Mouse (Mus musculus): ENCODE measurements around the gene Cdk5rap3. TPM values are rescaled to one million over a fixed set of nuclear protein-coding genes. Genes with fewer than 3 reads are reported as not detected.

The Cdk5rap3 gene
- polyA plus RNA-seq (2015; fragmentation: Nextera tagmentation; extraction: Ambion mirVana) = 102 and 104 TPM in 2 replicates

DNA sequence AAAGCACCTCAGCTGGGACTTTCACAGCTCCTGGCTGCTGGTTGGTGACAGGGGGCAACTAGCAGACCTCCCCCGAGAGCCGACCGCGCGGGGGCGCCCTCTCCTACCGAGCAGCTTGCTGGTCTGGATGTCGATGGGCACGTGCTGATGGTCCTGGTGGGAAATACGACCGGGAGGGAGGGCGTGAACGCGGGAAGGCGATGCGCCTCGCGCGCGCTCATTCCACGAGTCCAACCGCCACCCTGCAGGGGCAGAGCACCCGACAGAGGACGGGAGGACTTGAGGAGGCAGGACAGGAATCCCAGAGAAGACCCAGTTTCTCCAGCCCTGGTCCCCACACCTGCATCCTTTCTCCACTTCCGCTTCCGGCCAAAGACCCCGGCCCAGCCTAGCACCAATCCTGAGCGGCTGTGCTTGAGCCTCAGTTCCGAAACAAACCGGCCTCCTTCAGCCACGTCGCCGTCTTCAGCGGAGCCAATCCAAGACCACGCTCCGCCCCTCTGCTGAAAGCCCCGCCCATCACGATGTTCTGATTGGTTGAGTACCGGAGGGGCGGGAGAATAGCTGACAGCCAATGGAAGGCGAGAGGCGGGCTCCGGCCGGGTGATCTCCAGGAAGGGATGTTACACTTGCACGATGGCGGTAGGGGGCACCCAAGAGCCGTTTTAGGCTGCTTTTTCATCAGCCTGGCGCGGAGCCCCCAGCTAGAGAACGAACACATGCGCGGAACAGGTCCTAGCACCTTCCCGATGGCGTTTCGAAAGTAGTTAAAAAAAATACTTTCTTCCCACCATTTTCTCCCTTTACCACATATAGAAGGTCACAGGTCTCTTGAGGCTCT lies at the start of gene Cdk5rap3:
Gene Cdk5rap3, minus strand, starts transcription at position 453 of the 841 bp plus-strand sequence.
- under 1% methylated on average over 55 of the region's 55 CpGs for WGBS
- Histone ChIP-seq H3K9ac (peak within 1 kb of the TSS; percentile 78), H3K27me3 (no peaks in the 10 kb centered on the region; the same call in 1 of the 2 replicates), H3K27ac (peak within 1 kb of the TSS; percentile 69), H3K4me2 (peak within 1 kb of the TSS; percentile 99), H3K4me3 (peak within 1 kb of the TSS; percentile 78), H3K4me1 (peaks cover 20% of the 10 kb centered on the region), H3K36me3 (ENCODE audit: poor library complexity, severe bottlenecking) (peaks cover 18% of the 10 kb centered on the region), H3K9me3 (replicated peaks) (no peaks in the 10 kb centered on the region)
- ATAC-seq = peak; percentile 98

DNA sequence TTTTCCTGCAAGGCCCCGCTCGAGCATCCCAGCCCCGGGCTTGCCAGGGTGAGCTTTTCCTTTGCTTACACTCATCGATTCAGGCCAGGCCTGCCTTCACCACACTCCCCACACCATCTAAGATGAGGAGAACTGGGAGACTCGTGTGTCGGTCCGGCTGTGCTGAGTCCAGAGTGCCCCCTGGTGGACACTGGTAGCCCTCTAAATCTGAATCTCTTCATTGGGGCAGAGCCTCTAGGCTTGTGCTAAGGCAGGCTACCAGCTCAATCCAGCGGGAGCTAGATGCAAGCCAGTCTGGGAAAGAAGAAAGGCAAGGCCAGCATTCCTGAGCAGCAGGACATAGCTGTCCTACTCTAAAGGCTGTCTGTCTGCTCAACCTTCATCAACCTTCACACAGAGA lies 47.3 kb upstream of the Cdk5rap3 start:
- peaks cover 43% of the 10 kb centered on the region for H3K36me3 ChIP-seq (ENCODE audit: poor library complexity, severe bottlenecking)
- H3K4me2 ChIP-seq = no peak overlapping the region
- no peak overlapping the region for H3K4me3 ChIP-seq
- 13% methylated on average over 8 of the region's 8 CpGs for WGBS
- peak; percentile 57; the same call in 1 of the 2 replicates for ATAC-seq
- no peaks in the 10 kb centered on the region for H3K9me3 ChIP-seq (replicated peaks)
- no peaks in the 10 kb centered on the region for H3K4me1 ChIP-seq
- no peak overlapping the region for H3K9ac ChIP-seq
- H3K27me3 ChIP-seq = no peaks in the 10 kb centered on the region
- no peak overlapping the region for H3K27ac ChIP-seq

DNA sequence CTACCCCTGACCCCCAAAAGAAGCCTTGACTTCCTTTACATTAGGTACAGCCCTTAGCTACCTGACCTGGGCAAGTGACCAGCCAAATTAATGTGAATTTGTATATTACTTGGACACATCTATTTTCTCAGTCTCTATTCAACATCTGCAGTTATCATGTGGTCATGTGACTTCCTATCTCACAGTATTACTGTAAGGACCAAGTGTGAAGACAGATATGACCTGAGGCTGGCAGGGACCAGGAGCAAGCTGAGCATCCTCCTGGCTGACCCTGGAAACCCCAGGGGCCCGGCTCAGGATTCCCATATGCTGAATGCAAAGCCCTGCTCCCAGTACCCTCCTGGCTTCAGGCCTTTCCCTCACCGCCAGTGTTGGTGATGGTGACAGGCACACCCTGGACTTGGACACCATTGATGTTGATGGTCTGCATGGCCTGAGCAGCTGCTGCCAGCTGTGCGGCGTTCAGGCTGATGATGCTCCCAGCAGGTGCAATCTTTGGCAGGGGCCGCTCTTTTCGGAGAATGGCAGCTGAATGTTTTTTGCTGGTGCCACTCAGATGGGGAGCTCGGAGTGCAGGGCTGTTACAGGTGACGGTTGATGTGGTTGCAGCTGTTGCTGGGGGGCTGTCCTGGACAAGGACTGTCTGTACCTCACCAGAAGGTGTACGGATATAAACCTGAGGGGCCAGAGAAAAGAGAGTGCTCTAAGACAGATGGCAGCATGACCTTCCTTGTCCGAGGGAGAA lies 40.9 kb upstream of the Cdk5rap3 start:
- no peak overlapping the region for H3K4me2 ChIP-seq
- 95% methylated on average over 10 of the region's 10 CpGs for WGBS
- no peak for ATAC-seq
- no peaks in the 10 kb centered on the region for H3K4me1 ChIP-seq
- no peaks in the 10 kb centered on the region for H3K27me3 ChIP-seq
- no peak overlapping the region for H3K9ac ChIP-seq
- no peak overlapping the region for H3K4me3 ChIP-seq
- peaks cover 93% of the 10 kb centered on the region for H3K36me3 ChIP-seq (ENCODE audit: poor library complexity, severe bottlenecking)
- H3K27ac ChIP-seq = no peak overlapping the region
- no peaks in the 10 kb centered on the region for H3K9me3 ChIP-seq (replicated peaks)

DNA sequence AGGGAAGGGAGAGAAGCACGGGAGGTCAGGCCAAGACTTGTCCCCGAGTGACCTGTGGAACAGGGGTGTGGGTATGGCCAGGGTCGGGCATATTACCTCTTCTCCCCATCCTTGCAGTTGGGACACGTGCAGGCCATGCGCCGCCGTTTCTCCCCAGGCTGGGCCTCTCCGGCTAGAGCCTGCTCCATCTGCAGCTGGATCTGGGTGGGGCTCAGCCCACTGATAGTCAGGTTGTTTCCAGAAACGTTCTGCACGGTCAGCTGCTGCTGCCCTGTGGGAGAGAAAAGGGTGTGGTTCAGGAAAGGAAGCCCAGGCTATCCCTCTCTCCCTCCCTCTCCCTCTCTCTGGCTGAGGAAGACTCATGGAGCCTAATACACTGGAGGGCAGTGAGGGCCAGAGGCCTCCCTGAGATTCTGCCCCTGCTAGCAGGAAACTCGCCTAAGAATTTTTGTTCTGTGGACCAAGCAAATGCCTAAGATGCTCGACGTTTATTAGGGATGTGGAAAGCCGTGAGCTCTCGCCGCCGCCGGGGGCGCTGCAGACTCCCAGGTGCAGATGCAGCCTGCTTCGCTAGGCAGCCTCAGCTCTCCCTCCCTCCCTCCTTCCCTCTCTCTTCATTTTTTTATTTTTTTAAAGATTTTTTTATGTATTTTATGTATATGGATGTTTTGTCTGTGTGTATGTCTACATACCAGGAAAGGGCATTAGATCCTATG lies 39.9 kb upstream of the Cdk5rap3 start:
- Histone ChIP-seq H3K4me1 (no peaks in the 10 kb centered on the region), H3K36me3 (ENCODE audit: poor library complexity, severe bottlenecking) (peaks cover 93% of the 10 kb centered on the region), H3K4me3 (no peak overlapping the region), H3K27me3 (no peaks in the 10 kb centered on the region), H3K27ac (no peak overlapping the region), H3K4me2 (no peak overlapping the region), H3K9ac (no peak overlapping the region), H3K9me3 (replicated peaks) (no peaks in the 10 kb centered on the region)
- 59% methylated on average over 20 of the region's 20 CpGs for WGBS
- no peak for ATAC-seq

DNA sequence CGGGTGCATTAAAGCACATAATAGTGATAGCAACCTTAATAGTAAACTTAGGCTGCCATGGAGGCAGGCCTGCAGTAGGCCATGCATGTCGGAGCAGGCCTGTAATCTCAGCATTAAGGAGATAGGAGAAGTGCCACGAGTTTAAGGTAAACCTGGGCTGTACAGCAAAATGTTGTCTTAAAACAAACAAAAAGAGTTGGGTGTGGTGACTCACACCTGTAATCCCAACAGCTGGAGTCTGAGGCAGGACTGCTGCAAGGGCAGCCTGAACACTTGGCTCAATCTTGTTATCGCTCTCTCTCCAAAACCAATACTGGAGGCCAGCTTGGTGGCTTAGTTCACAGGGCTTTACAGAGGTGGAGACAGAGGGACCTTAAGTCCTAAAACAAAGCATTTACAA lies 38.8 kb upstream of the Cdk5rap3 start:
- H3K36me3 ChIP-seq (ENCODE audit: poor library complexity, severe bottlenecking) = peaks cover 89% of the 10 kb centered on the region
- ATAC-seq = no peak
- H3K4me2 ChIP-seq = no peak overlapping the region
- no peak overlapping the region for H3K27ac ChIP-seq
- no peaks in the 10 kb centered on the region for H3K4me1 ChIP-seq
- no peak overlapping the region for H3K4me3 ChIP-seq
- no peaks in the 10 kb centered on the region for H3K27me3 ChIP-seq
- no peaks in the 10 kb centered on the region for H3K9me3 ChIP-seq (replicated peaks)
- no peak overlapping the region for H3K9ac ChIP-seq
- WGBS = 96% methylated on average over 4 of the region's 4 CpGs

DNA sequence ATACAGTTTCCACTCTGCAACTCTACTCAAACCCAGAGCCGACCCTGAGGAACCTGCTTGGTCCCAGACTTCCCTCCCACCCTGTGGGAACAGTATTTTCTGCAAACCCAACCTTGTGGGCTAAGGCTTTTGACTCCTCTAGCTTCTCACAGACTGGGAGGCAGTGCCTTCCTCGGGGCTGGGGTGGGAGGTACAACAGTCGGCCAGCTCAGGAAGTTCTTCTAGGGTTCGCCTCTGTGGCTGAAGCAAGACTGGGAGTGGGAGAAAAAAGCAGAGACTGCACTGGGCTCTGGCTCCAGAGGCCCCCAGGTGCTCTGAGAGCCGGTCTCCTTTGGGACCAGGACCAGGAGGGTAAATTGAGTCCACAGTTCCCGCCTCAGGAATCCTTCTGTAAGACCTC lies 36.6 kb upstream of the Cdk5rap3 start:
- H3K36me3 ChIP-seq (ENCODE audit: poor library complexity, severe bottlenecking) = peaks cover 77% of the 10 kb centered on the region
- H3K27me3 ChIP-seq = no peaks in the 10 kb centered on the region
- WGBS = 87% methylated on average over 6 of the region's 6 CpGs
- H3K9ac ChIP-seq = no peak overlapping the region
- no peaks in the 10 kb centered on the region for H3K9me3 ChIP-seq (replicated peaks)
- no peaks in the 10 kb centered on the region for H3K4me1 ChIP-seq
- ATAC-seq = no peak
- no peak overlapping the region for H3K4me2 ChIP-seq
- H3K27ac ChIP-seq = no peak overlapping the region
- H3K4me3 ChIP-seq = no peak overlapping the region

DNA sequence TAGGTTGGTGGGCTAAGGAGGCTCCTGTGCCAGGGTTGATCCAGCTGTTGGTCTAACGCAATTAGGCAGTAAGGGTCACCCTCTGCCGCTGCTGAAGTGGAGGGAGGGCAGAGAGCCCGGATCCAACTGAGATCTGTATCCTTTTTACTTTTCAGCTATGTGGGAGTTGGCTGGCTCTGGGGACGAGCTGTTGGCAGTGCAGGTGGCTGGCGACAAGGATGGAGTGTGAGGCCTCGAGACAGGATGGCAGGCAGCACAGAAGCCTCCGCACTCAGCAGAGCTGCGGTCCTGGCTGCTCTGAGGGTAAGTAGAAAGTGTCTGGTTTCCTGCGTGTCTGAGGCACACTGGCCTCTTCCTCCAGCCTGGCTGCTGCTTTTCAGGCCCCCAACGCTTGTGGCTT lies 36.1 kb upstream of the Cdk5rap3 start:
- 90% methylated on average over 10 of the region's 10 CpGs for WGBS
- H3K36me3 ChIP-seq (ENCODE audit: poor library complexity, severe bottlenecking) = peaks cover 72% of the 10 kb centered on the region

DNA sequence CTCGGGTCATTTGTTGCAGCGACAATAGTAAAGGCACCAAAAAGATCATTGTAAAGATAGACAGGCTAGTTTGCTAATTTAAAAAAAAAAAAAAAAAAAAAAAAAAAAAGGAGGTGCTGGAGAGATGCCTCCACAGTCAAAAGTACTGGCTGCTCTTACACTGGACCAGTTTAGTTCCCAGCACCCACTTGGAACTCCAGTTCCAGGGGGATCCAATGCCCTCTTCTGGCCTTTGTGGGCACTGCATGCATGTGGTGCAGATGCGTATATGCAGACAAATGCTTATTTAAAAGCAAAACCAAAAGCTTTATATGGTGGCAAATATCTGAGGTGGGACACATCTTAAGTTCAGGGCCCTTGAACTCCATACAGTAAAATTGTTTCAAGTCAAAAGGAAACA lies 34.5 kb upstream of the Cdk5rap3 start:
- 96% methylated on average over 3 of the region's 3 CpGs for WGBS
- Histone ChIP-seq H3K9ac (no peak overlapping the region), H3K4me2 (no peak overlapping the region), H3K4me1 (no peaks in the 10 kb centered on the region), H3K9me3 (replicated peaks) (no peaks in the 10 kb centered on the region), H3K36me3 (ENCODE audit: poor library complexity, severe bottlenecking) (peaks cover 57% of the 10 kb centered on the region), H3K27me3 (no peaks in the 10 kb centered on the region), H3K4me3 (no peak overlapping the region), H3K27ac (no peak overlapping the region)
- ATAC-seq = no peak

More for the DNA sequence above, 36.1 kb upstream of the Cdk5rap3 start:
- no peaks in the 10 kb centered on the region for H3K27me3 ChIP-seq
- no peak overlapping the region for H3K9ac ChIP-seq
- ATAC-seq = no peak
- H3K9me3 ChIP-seq (replicated peaks) = no peaks in the 10 kb centered on the region
- H3K4me3 ChIP-seq = no peak overlapping the region
- no peak overlapping the region for H3K27ac ChIP-seq
- no peak overlapping the region for H3K4me2 ChIP-seq
- no peaks in the 10 kb centered on the region for H3K4me1 ChIP-seq

DNA sequence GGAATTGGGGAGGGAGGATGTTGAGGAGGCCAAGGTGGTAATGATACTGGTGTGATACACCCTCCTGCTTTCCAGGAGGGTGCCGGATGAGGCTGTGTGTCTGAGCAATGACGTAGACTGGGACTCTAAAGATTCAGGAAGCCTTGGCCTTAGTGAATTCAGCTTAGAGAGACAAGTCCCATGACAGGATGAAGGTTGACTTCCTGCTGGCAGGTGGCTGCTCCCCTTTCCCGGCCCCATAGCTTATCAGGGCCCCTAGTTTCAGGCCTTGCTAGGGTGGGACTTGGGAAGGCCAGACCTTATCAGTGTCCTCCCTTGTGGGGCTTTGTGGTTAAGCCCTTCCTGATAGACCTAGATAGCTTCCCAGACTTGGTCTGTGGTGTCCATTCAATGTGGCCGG lies 31.6 kb upstream of the Cdk5rap3 start:
- no peak overlapping the region for H3K4me2 ChIP-seq
- H3K9ac ChIP-seq = no peak overlapping the region
- no peak overlapping the region for H3K4me3 ChIP-seq
- peaks cover 2% of the 10 kb centered on the region; the same call in 1 of the 2 replicates for H3K27me3 ChIP-seq
- WGBS = 91% methylated on average over 4 of the region's 4 CpGs
- ATAC-seq = no peak
- no peaks in the 10 kb centered on the region for H3K9me3 ChIP-seq (replicated peaks)
- peaks cover 28% of the 10 kb centered on the region for H3K36me3 ChIP-seq (ENCODE audit: poor library complexity, severe bottlenecking)
- H3K27ac ChIP-seq = no peak overlapping the region
- peaks cover 17% of the 10 kb centered on the region for H3K4me1 ChIP-seq

DNA sequence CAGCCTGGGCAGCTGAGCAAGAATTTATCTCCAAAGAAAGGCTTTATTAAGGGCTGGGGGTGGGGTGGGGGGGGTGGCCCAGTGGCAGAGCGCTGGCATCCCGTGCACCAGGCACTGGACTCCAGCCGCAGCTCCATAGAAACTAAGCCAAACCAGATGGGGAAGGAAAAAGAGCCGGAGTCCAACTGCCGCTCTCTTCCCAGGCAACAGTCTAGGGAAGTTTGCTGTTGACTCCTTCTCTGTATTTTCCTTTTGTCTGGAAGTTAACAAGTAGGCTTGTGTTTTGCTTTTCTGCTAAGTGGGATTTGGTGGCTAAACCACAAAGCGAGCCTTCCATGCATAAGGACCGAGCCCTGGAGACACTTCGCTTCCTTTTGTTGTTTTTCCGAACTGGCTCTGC lies 30.2 kb upstream of the Cdk5rap3 start:
- 72% methylated on average over 9 of the region's 9 CpGs for WGBS
- Histone ChIP-seq H3K4me2 (no peak overlapping the region), H3K4me3 (no peak overlapping the region), H3K27ac (no peak overlapping the region), H3K27me3 (peaks cover 7% of the 10 kb centered on the region; the same call in 1 of the 2 replicates), H3K9me3 (replicated peaks) (no peaks in the 10 kb centered on the region), H3K9ac (no peak overlapping the region), H3K4me1 (peaks cover 17% of the 10 kb centered on the region), H3K36me3 (ENCODE audit: poor library complexity, severe bottlenecking) (peaks cover 15% of the 10 kb centered on the region)
- ATAC-seq = no peak

DNA sequence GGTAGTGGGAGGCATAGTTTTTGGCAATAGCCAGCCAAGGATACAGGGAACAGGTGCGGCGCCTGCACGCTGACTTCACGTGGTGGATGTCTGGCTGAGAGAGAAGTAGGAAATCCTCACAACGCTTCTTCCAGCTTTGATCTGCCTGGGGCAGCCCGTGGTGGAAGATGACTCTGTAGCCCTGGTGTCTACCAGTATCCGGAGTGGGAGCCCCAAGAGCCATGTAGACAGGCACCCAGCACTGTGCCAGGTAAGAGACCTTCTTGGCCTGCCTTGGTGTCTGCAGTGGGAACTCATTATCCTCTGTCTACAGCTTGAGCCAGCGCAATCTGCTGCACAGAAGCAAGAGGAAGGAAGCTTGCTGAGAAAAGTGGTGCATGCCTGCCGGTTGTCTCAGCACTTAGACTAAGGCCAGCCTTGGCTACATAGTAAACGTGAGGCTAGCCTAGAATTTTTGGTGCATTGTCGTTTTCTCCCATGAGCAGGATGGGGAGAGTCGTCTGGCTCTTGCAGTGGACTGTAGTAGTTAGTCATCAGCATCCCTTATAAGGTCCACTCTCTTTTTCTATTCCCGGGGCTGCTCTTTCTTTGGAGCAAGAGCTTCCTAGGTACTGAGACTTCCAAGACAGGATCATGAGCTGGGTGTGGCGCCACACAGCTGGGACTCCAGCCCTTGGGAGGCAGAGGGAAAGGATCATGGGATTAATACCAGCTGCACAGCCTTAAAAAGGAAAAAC lies 28.7 kb upstream of the Cdk5rap3 start:
- no peak overlapping the region for H3K9ac ChIP-seq
- no peak for ATAC-seq
- peak overlapping the region; percentile 95 for H3K4me2 ChIP-seq
- H3K27me3 ChIP-seq = peaks cover 7% of the 10 kb centered on the region; the same call in 1 of the 2 replicates
- H3K4me3 ChIP-seq = peak overlapping the region; percentile 54
- no peaks in the 10 kb centered on the region for H3K9me3 ChIP-seq (replicated peaks)
- WGBS = 86% methylated on average over 14 of the region's 14 CpGs
- no peak overlapping the region for H3K27ac ChIP-seq
- H3K4me1 ChIP-seq = peaks cover 17% of the 10 kb centered on the region
- H3K36me3 ChIP-seq (ENCODE audit: poor library complexity, severe bottlenecking) = peaks cover 4% of the 10 kb centered on the region; the same call in 1 of the 2 replicates
